Mouse (Mus musculus): ENCODE results near the gene Psmd6. TPM values are rescaled to one million over a fixed set of nuclear protein-coding genes. Genes with fewer than 3 reads are reported as not detected.
A peak's percentile ranks its signal among the peaks of the same experiment; 100 is the strongest.

The Psmd6 gene
- 100 to 1,000 TPM; 158 to 174 TPM for total RNA-seq (2021)
- long read RNA-seq, experiment 1, transcript Psmd6-201 (8 exons, 1,387 nt), result major isoform, 219 of 228 reads
- long read RNA-seq, experiment 1, partial matches to known transcripts, result 7 of 228 reads
- long read RNA-seq, experiment 1, other reads (novel, unspliced or antisense), result 1 of 228 reads
- long read RNA-seq, experiment 2, transcript Psmd6-201 (8 exons, 1,387 nt), result major isoform, 218 of 223 reads
- long read RNA-seq, experiment 2, partial matches to known transcripts, result 2 of 223 reads
- long read RNA-seq, experiment 2, other reads (novel, unspliced or antisense), result 3 of 223 reads

GRCm38 (mm10) chr14:14120230-14121096 lies at the start of gene Psmd6:
TSS of gene Psmd6 (minus strand) at chr14:14120984.
- peak; percentile 89 for DNase-seq
- intact Hi-C loops (cut with DNase I; ENCODE audit: low total_unique reads), result no loop called here

- intact Hi-C loops (cut with DNase I; ENCODE audit: low total_unique reads), result no loop called here
Measured at GRCm38 (mm10) chr14:14110710-14111109, 10.1 kb downstream of the Psmd6 start.

GRCm38 (mm10) chr14:14104930-14105318 lies 15.9 kb downstream of the Psmd6 start:
- intact Hi-C loops (cut with DNase I; ENCODE audit: low total_unique reads), result no loop called here
- no peak for DNase-seq

More at GRCm38 (mm10) chr14:14110710-14111109, 10.1 kb downstream of the Psmd6 start:
- DNase-seq, result no peak

- intact Hi-C loops (cut with DNase I; ENCODE audit: low total_unique reads), result no loop called here
- no peak for DNase-seq
Measured at GRCm38 (mm10) chr14:14104213-14104929, 16.4 kb downstream of the Psmd6 start.

- no peak for DNase-seq
- intact Hi-C loops (cut with DNase I; ENCODE audit: low total_unique reads), result no loop called here
Measured at GRCm38 (mm10) chr14:14101296-14101695, 19.5 kb downstream of the Psmd6 start.

GRCm38 (mm10) chr14:14100773-14101280 lies 20.0 kb downstream of the Psmd6 start:
- intact Hi-C loops (cut with DNase I; ENCODE audit: low total_unique reads), result no loop called here
- DNase-seq, result no peak

- peak; percentile 87 for DNase-seq
- intact Hi-C loops (cut with DNase I; ENCODE audit: low total_unique reads), result loop anchor here (10.0 kb wide), 1 partner anchor 114 kb away; no protein-coding TSS in a partner anchor
Measured at GRCm38 (mm10) chr14:14098330-14098980, 22.3 kb downstream of the Psmd6 start.

GRCm38 (mm10) chr14:14090571-14090970 lies 30.2 kb downstream of the Psmd6 start:
- intact Hi-C loops (cut with DNase I; ENCODE audit: low total_unique reads), result loop anchor here (10.0 kb wide), 1 partner anchor 106 kb away; no protein-coding TSS in a partner anchor

GRCm38 (mm10) chr14:14088016-14088791 lies 32.6 kb downstream of the Psmd6 start:
- no peak for DNase-seq
- intact Hi-C loops (cut with DNase I; ENCODE audit: low total_unique reads), result no loop called here

More at GRCm38 (mm10) chr14:14090571-14090970, 30.2 kb downstream of the Psmd6 start:
- DNase-seq, result no peak

GRCm38 (mm10) chr14:14087348-14087747 lies 33.4 kb downstream of the Psmd6 start:
- DNase-seq, result no peak
- intact Hi-C loops (cut with DNase I; ENCODE audit: low total_unique reads), result no loop called here

- DNase-seq, result no peak
- intact Hi-C loops (cut with DNase I; ENCODE audit: low total_unique reads), result no loop called here
Measured at GRCm38 (mm10) chr14:14086711-14087263, 34.0 kb downstream of the Psmd6 start.

GRCm38 (mm10) chr14:14083811-14084210 lies 37.0 kb downstream of the Psmd6 start:
- no peak for DNase-seq
- intact Hi-C loops (cut with DNase I; ENCODE audit: low total_unique reads), result no loop called here

GRCm38 (mm10) chr14:14080604-14081194 lies 40.1 kb downstream of the Psmd6 start:
- DNase-seq, result no peak
- intact Hi-C loops (cut with DNase I; ENCODE audit: low total_unique reads), result no loop called here

- intact Hi-C loops (cut with DNase I; ENCODE audit: low total_unique reads), result no loop called here
- DNase-seq, result no peak
Measured at GRCm38 (mm10) chr14:14071456-14071855, 49.3 kb downstream of the Psmd6 start.

GRCm38 (mm10) chr14:14070541-14071315 lies 50.1 kb downstream of the Psmd6 start:
- no peak for DNase-seq
- intact Hi-C loops (cut with DNase I; ENCODE audit: low total_unique reads), result no loop called here

- no peak for DNase-seq
- intact Hi-C loops (cut with DNase I; ENCODE audit: low total_unique reads), result no loop called here
Measured at GRCm38 (mm10) chr14:14068553-14068952, 52.2 kb downstream of the Psmd6 start.

All from gastrocnemius, postnatal 14 days (tissue).